Comparison of ENCODE assay signal across 11 mouse cellular contexts in genomic region chr15:91927492-91927891, GRCm38 (mm10).
A peak's percentile ranks its signal among the peaks of the same experiment; 100 is the strongest.
DNase-seq lines count a peak whose midpoint lies in the region; ATAC-seq and TF ChIP-seq lines count a peak whose summit lies in the region.
"Had no signal": no experiment of that assay in that cellular context is flagged by ENCODE, and none has a peak within 500 bp of the region (broad histone marks: within the 10 kb centered on the region; RNA-seq: fewer than 3 reads in every experiment).

No protein-coding gene starts in this region.

- TF ChIP-seq POLR2A in lung, adult 2 months (IDR thresholded peaks at IDR 0.05; ENCODE audit: borderline replicate concordance, extremely low read depth, low read depth, low read length) = no peak

- ATAC-seq in heart, postnatal 0 days (ENCODE audit: insufficient read depth, low read depth) = no peak
- no peak for ATAC-seq in lung, embryonic 14.5 days (ENCODE audit: insufficient read depth)
- no peak for ATAC-seq in activated CD4-positive, CD25-positive, alpha-beta regulatory T cell, adult 4 months

- H3K4me3 ChIP-seq in heart, postnatal 0 days (ENCODE audit: low read depth, low read length) = no peak overlapping the region
- no peak overlapping the region for H3K4me3 ChIP-seq in lung, embryonic 14.5 days (ENCODE audit: low read depth, low read length)
- no peak overlapping the region for H3K4me3 ChIP-seq in lung, adult 2 months (replicated peaks; ENCODE audit: extremely low read depth, low read depth, low read length)
- H3K4me3 ChIP-seq: midbrain, embryonic 12.5 days had no signal

- H3K27ac ChIP-seq in heart, postnatal 0 days (ENCODE audit: low read depth) = no peak overlapping the region
- H3K27ac ChIP-seq in lung, embryonic 14.5 days (ENCODE audit: low read depth) = no peak overlapping the region
- H3K27ac ChIP-seq: midbrain, embryonic 12.5 days had no signal

- no peaks in the 10 kb centered on the region for H3K4me1 ChIP-seq in heart, postnatal 0 days (ENCODE audit: control insufficient read depth, insufficient read depth)
- no peaks in the 10 kb centered on the region for H3K4me1 ChIP-seq in lung, embryonic 14.5 days (ENCODE audit: insufficient read depth)
- H3K4me1 ChIP-seq in lung, adult 2 months (ENCODE audit: control insufficient read depth, insufficient read depth, low read length) = no peaks in the 10 kb centered on the region
- H3K4me1 ChIP-seq: midbrain, embryonic 12.5 days had no signal

- no peak overlapping the region for H3K4me2 ChIP-seq in heart, postnatal 0 days (ENCODE audit: low read depth, low read length)
- no peak overlapping the region for H3K4me2 ChIP-seq in lung, embryonic 14.5 days
- H3K4me2 ChIP-seq: midbrain, embryonic 12.5 days had no signal

- no peak overlapping the region for H3K9ac ChIP-seq in heart, postnatal 0 days (replicated peaks; ENCODE audit: low read depth, low read length)
- no peak overlapping the region for H3K9ac ChIP-seq in lung, embryonic 14.5 days
- H3K9ac ChIP-seq: midbrain, embryonic 12.5 days had no signal

- 17% methylated on average over 3 of the region's 3 CpGs for WGBS in heart, postnatal 0 days
- WGBS in lung, embryonic 14.5 days = 21% methylated on average over 3 of the region's 3 CpGs
- 16% methylated on average over 3 of the region's 3 CpGs for WGBS in lung, adult 2 months

- TF ChIP-seq CTCF in heart, postnatal 0 days (IDR thresholded peaks at IDR 0.05; ENCODE audit: low read depth) = peak; percentile 36
- peak; percentile 56 for TF ChIP-seq CTCF in lung, embryonic 14.5 days (IDR thresholded peaks at IDR 0.05; ENCODE audit: low read depth)
- no peak for TF ChIP-seq CTCF in lung, adult 2 months (IDR thresholded peaks at IDR 0.05; ENCODE audit: insufficient read depth, low read length)

- no peaks in the 10 kb centered on the region for H3K36me3 ChIP-seq in heart, postnatal 0 days (replicated peaks; ENCODE audit: control insufficient read depth, insufficient read depth, low read length)
- no peaks in the 10 kb centered on the region for H3K36me3 ChIP-seq in lung, embryonic 14.5 days (ENCODE audit: insufficient read depth)
- H3K36me3 ChIP-seq: midbrain, embryonic 12.5 days had no signal

- DNase-seq in heart, postnatal 0 days (ENCODE audit: low spot score) = no peak
- DNase-seq in heart, adult 18-20 months = no peak
- DNase-seq in lung, embryonic 14.5 days = peak; percentile 41
- no peak for DNase-seq in lung, adult 2 months
- peak; percentile 49 for DNase-seq in embryo, embryonic 10.5 days (ENCODE audit: low spot score)
- DNase-seq in lung, postnatal 36 days = peak; percentile 15
- no peak for DNase-seq in urinary bladder, adult 2 months (ENCODE audit: low spot score)
- DNase-seq: adrenal gland, postnatal 36 days; thymus, adult 18-20 months had no signal

- H3K27me3 ChIP-seq in heart, postnatal 0 days (ENCODE audit: control insufficient read depth, insufficient read depth, low read length) = no peaks in the 10 kb centered on the region
- H3K27me3 ChIP-seq in lung, embryonic 14.5 days (ENCODE audit: insufficient read depth, low read length) = no peaks in the 10 kb centered on the region
- H3K27me3 ChIP-seq: midbrain, embryonic 12.5 days had no signal

- TF ChIP-seq EP300 in heart, postnatal 0 days (IDR thresholded peaks at IDR 0.05; ENCODE audit: low read depth) = no peak

- H3K9me3 ChIP-seq in heart, postnatal 0 days (replicated peaks; ENCODE audit: control insufficient read depth, low read length) = no peaks in the 10 kb centered on the region
- H3K9me3 ChIP-seq in lung, embryonic 14.5 days (ENCODE audit: low read depth, low read length) = no peaks in the 10 kb centered on the region
- H3K9me3 ChIP-seq: midbrain, embryonic 12.5 days had no signal

Comparison
In these comparisons a context has a peak if more than half of its experiments do, and no peak if none do; other contexts are left out.
1. DNase-seq: peak in lung, embryonic 14.5 days (single experiment), embryo, embryonic 10.5 days (single experiment) and lung, postnatal 36 days (single experiment); none in heart, postnatal 0 days (single experiment), heart, adult 18-20 months (0 of 2), lung, adult 2 months (single experiment) and urinary bladder, adult 2 months (single experiment).